Mouse (Mus musculus): Measurements from ENCODE around the gene Rhobtb1.

GRCm38 (mm10) chr10:69311867-69312266 is 160.6 kb downstream of the Rhobtb1 start:
- no peak for TF ChIP-seq POLR2A (IDR thresholded peaks at IDR 0.05; ENCODE audit: low read depth, low read length)
- TF ChIP-seq CTCF (IDR thresholded peaks at IDR 0.05; ENCODE audit: borderline replicate concordance, insufficient read depth, low read length), result no peak
